Mouse (Mus musculus) cerebellum, postnatal 25 days (tissue): ENCODE measurements around the gene Gm13539.
A peak's percentile ranks its signal among the peaks of the same experiment; 100 is the strongest.
"Not testable (repeated sequence)": the region's sequence is repeated elsewhere in the genome, so short reads cannot be mapped to it uniquely, and the experiment has no call there.

Experiments
- DNase-seq, 2 experiments: peaks; one replicate each; pipeline ENCODE4 v3.0.0; 2021; ENCODE audit warnings: mixed read lengths in 2 of 2

Gene Gm13539

GRCm38 (mm10) chr2:25781957-25782356 is at the start of gene Gm13539:
Gene Gm13539, plus strand, starts transcription at chr2:25782257.
- DNase-seq, result no peak

- no peak for DNase-seq
These were observed 48.7 kb upstream of the Gm13539 start for GRCm38 (mm10) chr2:25733199-25733930.

- not testable (repeated sequence) for DNase-seq
These were observed 45.3 kb upstream of the Gm13539 start, which contains the start of gene Obp2b for GRCm38 (mm10) chr2:25736709-25737108. Gene Obp2b, plus strand, starts transcription at chr2:25737009.

- DNase-seq, result no peak
These were observed 40.4 kb upstream of the Gm13539 start for GRCm38 (mm10) chr2:25741671-25742070.

GRCm38 (mm10) chr2:25754201-25754600 is 27.9 kb upstream of the Gm13539 start:
- no peak for DNase-seq

GRCm38 (mm10) chr2:25758064-25758625 is 23.9 kb upstream of the Gm13539 start:
- DNase-seq, result no peak

GRCm38 (mm10) chr2:25765269-25765668 is 16.8 kb upstream of the Gm13539 start, which contains the start of gene Lcn3:
Gene Lcn3, plus strand, starts transcription at chr2:25765569.
- no peak for DNase-seq

GRCm38 (mm10) chr2:25767764-25768163 is 14.3 kb upstream of the Gm13539 start:
- DNase-seq, result no peak

GRCm38 (mm10) chr2:25773507-25773906 is 8.6 kb upstream of the Gm13539 start:
- DNase-seq, result peak; percentile 27 to 46

GRCm38 (mm10) chr2:25774640-25775039 is 7.4 kb upstream of the Gm13539 start:
- no peak for DNase-seq

- peak in 1 of 2 experiments; percentile 19 for DNase-seq
These were observed 6.1 kb upstream of the Gm13539 start for GRCm38 (mm10) chr2:25775991-25776390.

GRCm38 (mm10) chr2:25776717-25777116 is 5.3 kb upstream of the Gm13539 start, which contains the start of gene Lcn11:
Gene Lcn11, plus strand, starts transcription at chr2:25777017.
- DNase-seq, result no peak

- DNase-seq, result no peak
These were observed 3.0 kb upstream of the Gm13539 start for GRCm38 (mm10) chr2:25779076-25779475.

GRCm38 (mm10) chr2:25780921-25781320 is 1.1 kb upstream of the Gm13539 start:
- DNase-seq, result peak; percentile 44 to 73

GRCm38 (mm10) chr2:25785573-25786322 is 3.7 kb downstream of the Gm13539 start:
- DNase-seq, result no peak

GRCm38 (mm10) chr2:25789092-25789491 is 7.0 kb downstream of the Gm13539 start:
- DNase-seq, result no peak

- no peak for DNase-seq
These were observed 15.6 kb downstream of the Gm13539 start for GRCm38 (mm10) chr2:25797635-25798034.

- DNase-seq, result no peak
These were observed 16.0 kb downstream of the Gm13539 start for GRCm38 (mm10) chr2:25798065-25798464.

- no peak for DNase-seq
These were observed 29.7 kb downstream of the Gm13539 start for GRCm38 (mm10) chr2:25811711-25812110.

GRCm38 (mm10) chr2:25813364-25813763 is 31.3 kb downstream of the Gm13539 start:
- no peak for DNase-seq

GRCm38 (mm10) chr2:25815748-25816147 is 33.7 kb downstream of the Gm13539 start, which contains the start of gene Glt6d1:
Gene Glt6d1, minus strand, starts transcription at chr2:25815848.
- DNase-seq, result not testable (repeated sequence)

GRCm38 (mm10) chr2:25822806-25823205 is 40.7 kb downstream of the Gm13539 start, which contains the start of gene Lcn9:
Gene Lcn9, plus strand, starts transcription at chr2:25823153.
- peak in 1 of 2 experiments; percentile 38 for DNase-seq

GRCm38 (mm10) chr2:25824751-25825150 is 42.7 kb downstream of the Gm13539 start:
- no peak for DNase-seq
